In genomic region chr1:166839833-166840232, GRCm38 (mm10) we compare ENCODE assay signal across 16 mouse cellular contexts.
DNase-seq lines count a peak whose midpoint lies in the region; ATAC-seq and TF ChIP-seq lines count a peak whose summit lies in the region.
"Had no signal": no experiment of that assay in that cellular context is flagged by ENCODE, and none has a peak within 500 bp of the region (broad histone marks: within the 10 kb centered on the region; RNA-seq: fewer than 3 reads in every experiment).

No protein-coding gene starts in this region.

- no peak overlapping the region for H3K4me2 ChIP-seq in neural tube, embryonic 11.5 days (ENCODE audit: low read depth)
- no peak overlapping the region for H3K4me2 ChIP-seq in hindbrain, postnatal 0 days (ENCODE audit: low read depth, low read length)
- H3K4me2 ChIP-seq: heart, embryonic 13.5 days had no signal

- no peak for ATAC-seq in neural tube, embryonic 11.5 days (ENCODE audit: insufficient read depth, low FRiP score, low TSS enrichment)
- ATAC-seq in hindbrain, postnatal 0 days, result no peak

- no peak overlapping the region for H3K27ac ChIP-seq in neural tube, embryonic 11.5 days (ENCODE audit: low read depth, low read length)
- no peak overlapping the region for H3K27ac ChIP-seq in hindbrain, postnatal 0 days
- H3K27ac ChIP-seq: heart, embryonic 13.5 days; layer of hippocampus, adult 2 months had no signal

- WGBS in neural tube, embryonic 11.5 days, result 56% methylated on average over 7 of the region's 7 CpGs
- WGBS in hindbrain, postnatal 0 days, result 12% methylated on average over 7 of the region's 7 CpGs

- DNase-seq in cerebellum, postnatal 10 days, result peak; percentile 19 to 30
- DNase-seq in cerebellum, adult 18-20 months, result no peak
- peak; percentile 24 for DNase-seq in neural tube, embryonic 11.5 days (ENCODE audit: low spot score)
- no peak for DNase-seq in neural tube, embryonic 10.5 days (ENCODE audit: extremely low spot score, low spot score)
- peak; percentile 46 for DNase-seq in hindbrain, postnatal 0 days (ENCODE audit: low spot score)
- DNase-seq in retina, embryonic 14.5 days (ENCODE audit: low spot score), result peak; percentile 18
- no peak for DNase-seq in spleen, postnatal 10 days (ENCODE audit: low spot score in 2 of 2)
- no peak for DNase-seq in cerebellum, adult 9-11 months
- DNase-seq: adrenal gland, adult 8-10 months; gastrocnemius, postnatal 36 days; kidney, adult 8-10 months; right cerebral cortex, postnatal 25 days; thymus, adult 18-20 months had no signal

- 0 out of 2 replicates have a peak, but pooled peaks cover 2% of the 10 kb centered on the region for H3K4me1 ChIP-seq in neural tube, embryonic 11.5 days (ENCODE audit: control insufficient read depth, insufficient read depth, low read length)
- H3K4me1 ChIP-seq in hindbrain, postnatal 0 days (ENCODE audit: insufficient read depth, low read length), result peaks cover 17% of the 10 kb centered on the region; the same call in 1 of the 2 replicates

- no peaks in the 10 kb centered on the region for H3K9me3 ChIP-seq in neural tube, embryonic 11.5 days (ENCODE audit: control insufficient read depth, low read length)
- H3K9me3 ChIP-seq in hindbrain, postnatal 0 days (ENCODE audit: low read length), result no peaks in the 10 kb centered on the region
- H3K9me3 ChIP-seq: heart, embryonic 13.5 days; megakaryocyte, embryonic 14.5 days had no signal

- H3K36me3 ChIP-seq in neural tube, embryonic 11.5 days (ENCODE audit: control insufficient read depth, insufficient read depth, low read length), result no peaks in the 10 kb centered on the region
- no peaks in the 10 kb centered on the region for H3K36me3 ChIP-seq in hindbrain, postnatal 0 days (ENCODE audit: insufficient read depth, low read length)
- H3K36me3 ChIP-seq: heart, embryonic 13.5 days had no signal

- no peaks in the 10 kb centered on the region for H3K27me3 ChIP-seq in neural tube, embryonic 11.5 days (ENCODE audit: control insufficient read depth, insufficient read depth, low read length)
- no peaks in the 10 kb centered on the region for H3K27me3 ChIP-seq in hindbrain, postnatal 0 days (ENCODE audit: insufficient read depth, low read length)
- H3K27me3 ChIP-seq: heart, embryonic 13.5 days had no signal

- TF ChIP-seq CTCF in hindbrain, postnatal 0 days (IDR thresholded peaks at IDR 0.05; ENCODE audit: low read depth), result no peak

- no peak overlapping the region for H3K9ac ChIP-seq in neural tube, embryonic 11.5 days (ENCODE audit: low read length)
- no peak overlapping the region for H3K9ac ChIP-seq in hindbrain, postnatal 0 days (replicated peaks; ENCODE audit: low read length)
- H3K9ac ChIP-seq: heart, embryonic 13.5 days had no signal

- no peak overlapping the region for H3K4me3 ChIP-seq in neural tube, embryonic 11.5 days (ENCODE audit: low read depth, low read length)
- no peak overlapping the region for H3K4me3 ChIP-seq in hindbrain, postnatal 0 days (ENCODE audit: low read length)
- H3K4me3 ChIP-seq: heart, embryonic 13.5 days; layer of hippocampus, adult 2 months; megakaryocyte, embryonic 14.5 days had no signal

Comparison
In these comparisons a context has a peak if more than half of its experiments do, and no peak if none do; other contexts are left out.
1. DNase-seq: peak in cerebellum, postnatal 10 days (2 of 2), neural tube, embryonic 11.5 days (single experiment), hindbrain, postnatal 0 days (single experiment) and retina, embryonic 14.5 days (single experiment); none in cerebellum, adult 18-20 months (0 of 2), neural tube, embryonic 10.5 days (single experiment), spleen, postnatal 10 days (0 of 2) and cerebellum, adult 9-11 months (single experiment).